Mouse (Mus musculus) olfactory bulb, adult 2 months (tissue): ENCODE data around the gene Fam129b.

Experiments used
- CTCF ChIP-seq: fragments of 200-500 bp; IDR thresholded peaks from 2 replicates; pipeline ENCODE4 v1.5.1; 2012; ENCODE audit warnings: low read depth, mild to moderate bottlenecking, low read length, moderate library complexity; ENCODE audit not compliant: insufficient read depth
- POLR2A ChIP-seq: fragments of 200-500 bp; IDR thresholded peaks from 2 replicates; pipeline ENCODE4 v1.6.1; 2012; ENCODE audit warnings: mild to moderate bottlenecking, low read depth, low read length, moderate library complexity; ENCODE audit not compliant: insufficient read depth

DNA sequence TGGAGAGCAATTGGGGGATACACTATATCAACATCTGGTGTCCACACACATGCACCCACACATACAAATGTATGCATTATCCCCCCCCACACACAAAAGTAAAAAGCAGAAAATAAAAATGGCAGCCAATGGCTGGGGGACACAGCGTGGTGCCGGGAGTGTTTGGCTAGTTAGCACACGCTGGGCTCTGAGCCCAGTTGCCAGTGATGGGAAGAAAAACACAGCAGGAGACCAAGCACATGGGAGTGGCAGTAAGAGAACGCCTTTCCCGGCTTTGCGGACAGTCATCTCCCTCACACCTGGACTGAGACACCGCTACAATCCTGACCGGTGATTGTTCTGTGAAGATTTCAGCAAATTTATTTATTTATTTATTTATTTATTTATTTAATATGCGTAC lies 95.3 kb downstream of the Fam129b start:
- no peak for TF ChIP-seq CTCF
- no peak for TF ChIP-seq POLR2A
